ENCODE assay signal across 15 mouse cellular contexts in the genomic region with DNA sequence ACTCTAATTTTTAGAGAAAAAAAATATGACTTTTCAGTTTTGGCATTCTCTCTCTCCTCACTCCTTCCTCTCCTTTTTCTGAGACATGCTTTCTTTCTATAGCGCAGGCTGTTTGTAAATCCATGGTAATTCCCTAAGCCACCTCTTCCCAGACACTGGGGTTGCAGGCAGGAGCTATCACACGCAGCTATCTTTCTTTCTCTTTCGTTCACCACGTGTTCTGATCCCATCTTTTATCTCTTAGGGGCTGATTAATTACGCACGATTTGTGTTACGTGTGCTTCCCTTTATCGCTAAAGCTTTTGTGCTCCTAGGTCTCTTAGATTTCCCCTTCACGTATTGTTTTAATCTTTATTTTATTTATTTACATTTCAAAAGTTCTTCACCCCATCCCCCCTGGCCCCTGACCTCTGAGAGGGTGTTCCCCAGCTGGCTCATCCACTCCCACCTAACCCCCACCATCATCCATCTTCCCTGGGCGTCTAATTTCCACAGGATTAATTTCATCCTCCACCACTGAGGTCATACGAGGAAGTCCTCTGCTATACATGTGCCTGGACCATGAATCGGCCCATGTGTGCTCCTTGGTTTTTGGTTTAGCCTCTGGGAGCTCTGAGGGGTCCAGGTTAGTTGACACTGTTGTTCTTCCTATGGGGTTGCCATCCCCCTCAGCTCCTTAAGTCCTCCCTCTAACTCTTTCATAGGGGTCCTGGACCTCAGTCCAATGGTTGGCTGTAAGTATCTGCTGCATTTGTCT. TPM values are rescaled to one million over a fixed set of nuclear protein-coding genes. Genes with fewer than 3 reads are reported as not detected.
DNase-seq lines count a peak whose midpoint lies in the region; ATAC-seq and TF ChIP-seq lines count a peak whose summit lies in the region.
"Had no signal": no experiment of that assay in that cellular context is flagged by ENCODE, and none has a peak within 500 bp of the region (broad histone marks: within the 10 kb centered on the region; RNA-seq: fewer than 3 reads in every experiment).

No protein-coding gene starts in this region.

- no peaks in the 10 kb centered on the region for H3K4me1 ChIP-seq in heart, postnatal 0 days (ENCODE audit: control insufficient read depth, insufficient read depth)
- H3K4me1 ChIP-seq in megakaryocyte, embryonic 14.5 days = peaks cover 35% of the 10 kb centered on the region
- H3K4me1 ChIP-seq in liver, embryonic 13.5 days (replicated peaks) = no peaks in the 10 kb centered on the region
- H3K4me1 ChIP-seq in stomach, postnatal 0 days (replicated peaks; ENCODE audit: control insufficient read depth, insufficient read depth) = no peaks in the 10 kb centered on the region
- H3K4me1 ChIP-seq: embryonic facial prominence, embryonic 15.5 days had no signal

- no peak for TF ChIP-seq CTCF in heart, postnatal 0 days (IDR thresholded peaks at IDR 0.05; ENCODE audit: low read depth)
- no peak for TF ChIP-seq CTCF in stomach, postnatal 0 days (IDR thresholded peaks at IDR 0.05; ENCODE audit: low read depth)

- H3K27ac ChIP-seq in heart, postnatal 0 days (ENCODE audit: low read depth) = no peak overlapping the region
- no peak overlapping the region for H3K27ac ChIP-seq in liver, embryonic 13.5 days
- H3K27ac ChIP-seq in stomach, postnatal 0 days (replicated peaks) = no peak overlapping the region
- H3K27ac ChIP-seq: embryonic facial prominence, embryonic 15.5 days had no signal

- H3K9ac ChIP-seq in heart, postnatal 0 days (replicated peaks; ENCODE audit: low read depth, low read length) = no peak overlapping the region
- H3K9ac ChIP-seq in liver, embryonic 13.5 days = no peak overlapping the region
- no peak overlapping the region for H3K9ac ChIP-seq in stomach, postnatal 0 days (ENCODE audit: low read length)
- H3K9ac ChIP-seq: embryonic facial prominence, embryonic 15.5 days had no signal

- WGBS in heart, postnatal 0 days = 64% methylated on average over 12 of the region's 12 CpGs
- WGBS in liver, embryonic 13.5 days (ENCODE audit: insufficient replicate concordance) = 38% methylated on average over 12 of the region's 12 CpGs
- WGBS in stomach, postnatal 0 days = 30% methylated on average over 12 of the region's 12 CpGs

- no peaks in the 10 kb centered on the region for H3K36me3 ChIP-seq in heart, postnatal 0 days (replicated peaks; ENCODE audit: control insufficient read depth, insufficient read depth, low read length)
- H3K36me3 ChIP-seq in megakaryocyte, embryonic 14.5 days (replicated peaks; ENCODE audit: low read length) = no peaks in the 10 kb centered on the region
- H3K36me3 ChIP-seq in liver, embryonic 13.5 days = no peaks in the 10 kb centered on the region
- H3K36me3 ChIP-seq in stomach, postnatal 0 days (ENCODE audit: control insufficient read depth, insufficient read depth, low read length) = no peaks in the 10 kb centered on the region
- H3K36me3 ChIP-seq: embryonic facial prominence, embryonic 15.5 days had no signal

- H3K4me3 ChIP-seq in heart, postnatal 0 days (ENCODE audit: low read depth, low read length) = peak overlapping the region; percentile 22; the same call in 1 of the 2 replicates
- peak overlapping the region; percentile 89 for H3K4me3 ChIP-seq in megakaryocyte, embryonic 14.5 days (replicated peaks)
- H3K4me3 ChIP-seq in liver, embryonic 13.5 days (replicated peaks) = no peak overlapping the region
- peak overlapping the region; percentile 17 for H3K4me3 ChIP-seq in stomach, postnatal 0 days (ENCODE audit: low read depth, low read length)
- H3K4me3 ChIP-seq: embryonic facial prominence, embryonic 15.5 days had no signal

- H3K9me3 ChIP-seq in heart, postnatal 0 days (replicated peaks; ENCODE audit: control insufficient read depth, low read length) = no peaks in the 10 kb centered on the region
- H3K9me3 ChIP-seq in megakaryocyte, embryonic 14.5 days = no peaks in the 10 kb centered on the region
- no peaks in the 10 kb centered on the region for H3K9me3 ChIP-seq in liver, embryonic 13.5 days (replicated peaks)
- no peaks in the 10 kb centered on the region for H3K9me3 ChIP-seq in stomach, postnatal 0 days (ENCODE audit: control insufficient read depth, low read length)
- H3K9me3 ChIP-seq: embryonic facial prominence, embryonic 15.5 days had no signal

- ATAC-seq in heart, postnatal 0 days (ENCODE audit: insufficient read depth, low read depth) = no peak
- ATAC-seq in megakaryocyte, adult 5-6 weeks (ENCODE audit: poor library complexity, severe bottlenecking) = no peak
- no peak for ATAC-seq in liver, embryonic 13.5 days (ENCODE audit: low read depth)
- no peak for ATAC-seq in stomach, postnatal 0 days (ENCODE audit: low FRiP score, low TSS enrichment)
- ATAC-seq: forebrain, embryonic 14.5 days had no signal

- TF ChIP-seq EP300 in heart, postnatal 0 days (IDR thresholded peaks at IDR 0.05; ENCODE audit: low read depth) = no peak
- no peak for TF ChIP-seq EP300 in stomach, postnatal 0 days (optimal IDR thresholded peaks at IDR 0.05)

- no peak for DNase-seq in heart, postnatal 0 days (ENCODE audit: low spot score)
- DNase-seq in heart, adult 18-20 months = no peak
- DNase-seq in liver, embryonic 13.5 days = no peak
- DNase-seq in stomach, postnatal 0 days (ENCODE audit: low spot score) = no peak
- DNase-seq in right cerebral cortex, postnatal 36 days (ENCODE audit: low spot score in 2 of 2) = no peak
- DNase-seq: adrenal gland, postnatal 10 days; cerebellum, postnatal 25 days; gastrocnemius, postnatal 10 days; kidney, adult 11 months; right cerebral cortex, postnatal 4 days had no signal

- no peaks in the 10 kb centered on the region for H3K27me3 ChIP-seq in heart, postnatal 0 days (ENCODE audit: control insufficient read depth, insufficient read depth, low read length)
- peaks cover 8% of the 10 kb centered on the region for H3K27me3 ChIP-seq in megakaryocyte, embryonic 14.5 days (replicated peaks)
- no peaks in the 10 kb centered on the region for H3K27me3 ChIP-seq in liver, embryonic 13.5 days
- H3K27me3 ChIP-seq in stomach, postnatal 0 days (ENCODE audit: control insufficient read depth, insufficient read depth, low read length) = no peaks in the 10 kb centered on the region
- H3K27me3 ChIP-seq: embryonic facial prominence, embryonic 15.5 days had no signal

- H3K4me2 ChIP-seq in heart, postnatal 0 days (ENCODE audit: low read depth, low read length) = peak overlapping the region; percentile 49; the same call in 1 of the 2 replicates
- peak overlapping the region; percentile 53 for H3K4me2 ChIP-seq in liver, embryonic 13.5 days
- H3K4me2 ChIP-seq in stomach, postnatal 0 days (replicated peaks; ENCODE audit: low read depth) = peak overlapping the region; percentile 50
- H3K4me2 ChIP-seq: embryonic facial prominence, embryonic 15.5 days had no signal

RNA-seq across cellular contexts. Expression of gene Gpr65, which starts 2.6 kb away (rescaled TPM):
- total RNA-seq in heart, postnatal 0 days (2014; rRNA removed; ENCODE audit: low replicate concordance) = 0.15 and 1.1 TPM in 2 replicates
- 0.85 and 0.92 TPM in 2 replicates for polyA plus RNA-seq in heart, postnatal 0 days (2015; fragmentation: Nextera tagmentation; extraction: Ambion mirVana)
- 1 to 10 TPM in 1 of 2 experiments, under 1 TPM in 1; 0.89 to 1.2 TPM for total RNA-seq in heart, adult 18-20 months (2021)
- polyA plus RNA-seq in megakaryocyte, embryonic 14.5 days (2012; ENCODE audit: insufficient read depth, low replicate concordance) = 0.18 TPM in 1 of 2 replicates, not detected in the other
- 89.4 and 94.3 TPM in 2 replicates for total RNA-seq in megakaryocyte, adult 5-6 weeks (2015)
- total RNA-seq in megakaryocyte, adult 5-6 weeks (2017) = 93.1 and 96.4 TPM in 2 replicates
- 2.6 and 2.7 TPM in 2 replicates for polyA plus RNA-seq in liver, embryonic 13.5 days (2015; fragmentation: Nextera tagmentation; extraction: Ambion mirVana)
- 1.9 and 2.0 TPM in 2 replicates for polyA plus RNA-seq in stomach, postnatal 0 days (2015; fragmentation: Nextera tagmentation; extraction: Ambion mirVana)
- total RNA-seq: layer of hippocampus, postnatal 10 days had no signal

RNA-seq across cellular contexts. Expression of gene Galc, which starts 11.7 kb away (rescaled TPM):
- 10.5 and 10.9 TPM in 2 replicates for total RNA-seq in heart, postnatal 0 days (2014; rRNA removed; ENCODE audit: low replicate concordance)
- polyA plus RNA-seq in heart, postnatal 0 days (2015; fragmentation: Nextera tagmentation; extraction: Ambion mirVana) = 4.2 and 4.3 TPM in 2 replicates
- total RNA-seq in heart, adult 18-20 months (2021) = 1 to 10 TPM; 7.7 to 8.8 TPM
- polyA plus RNA-seq in megakaryocyte, embryonic 14.5 days (2012; ENCODE audit: insufficient read depth, low replicate concordance) = 0.93 and 2.9 TPM in 2 replicates
- total RNA-seq in megakaryocyte, adult 5-6 weeks (2015) = 21.2 and 25.5 TPM in 2 replicates
- total RNA-seq in megakaryocyte, adult 5-6 weeks (2017) = 8.3 and 17.8 TPM in 2 replicates
- polyA plus RNA-seq in liver, embryonic 13.5 days (2015; fragmentation: Nextera tagmentation; extraction: Ambion mirVana) = 2.1 and 2.5 TPM in 2 replicates
- polyA plus RNA-seq in stomach, postnatal 0 days (2015; fragmentation: Nextera tagmentation; extraction: Ambion mirVana) = 4.1 and 4.3 TPM in 2 replicates
